Comparison of ENCODE assay signal across 9 mouse cellular contexts in genomic region chr7:126565693-126566092, GRCm38 (mm10). TPM values are rescaled to one million over a fixed set of nuclear protein-coding genes. Genes with fewer than 3 reads are reported as not detected.
DNase-seq lines count a peak whose midpoint lies in the region; ATAC-seq and TF ChIP-seq lines count a peak whose summit lies in the region.
"Had no signal": no experiment of that assay in that cellular context is flagged by ENCODE, and none has a peak within 500 bp of the region (broad histone marks: within the 10 kb centered on the region; RNA-seq: fewer than 3 reads in every experiment).

No protein-coding gene starts in this region.

- no peaks in the 10 kb centered on the region for H3K27me3 ChIP-seq in kidney, adult 2 months (replicated peaks; ENCODE audit: control insufficient read depth, insufficient read depth, low read length)
- no peaks in the 10 kb centered on the region for H3K27me3 ChIP-seq in erythroblast, embryonic 14.5 days (ENCODE audit: control insufficient read depth)

- peak overlapping the region; percentile 97 for H3K4me3 ChIP-seq in kidney, adult 2 months (ENCODE audit: insufficient read depth, low read depth, low read length)
- peak overlapping the region; percentile 89 for H3K4me3 ChIP-seq in erythroblast, embryonic 14.5 days (replicated peaks)

- peaks cover 6% of the 10 kb centered on the region for H3K36me3 ChIP-seq in kidney, adult 2 months (ENCODE audit: control insufficient read depth, insufficient read depth, low read length)
- H3K36me3 ChIP-seq in erythroblast, embryonic 14.5 days (ENCODE audit: control insufficient read depth): peaks cover 40% of the 10 kb centered on the region

- peak; percentile 42 for DNase-seq in kidney, adult 2 months
- DNase-seq in kidney, adult 9 months: no peak
- DNase-seq in Muller cell, postnatal 12 days (ENCODE audit: inconsistent ontology term): peak; percentile 66
- DNase-seq in kidney, postnatal 25 days: peak; percentile 16 to 58
- DNase-seq in layer of hippocampus, postnatal 14 days (ENCODE audit: low spot score in 2 of 2): no peak
- DNase-seq in ovary, postnatal 36 days (ENCODE audit: low spot score): no peak

- H3K9me3 ChIP-seq in erythroblast, embryonic 14.5 days (ENCODE audit: control insufficient read depth, low read length): no peaks in the 10 kb centered on the region

- peak; percentile 29; the same call in 1 of the 2 replicates for ATAC-seq in monocyte, adult 5-6 weeks (replicated peaks; ENCODE audit: insufficient number of reproducible peaks, low FRiP score, low TSS enrichment, poor library complexity, severe bottlenecking)

- no peak for TF ChIP-seq CTCF in kidney, adult 2 months (conservative IDR thresholded peaks at IDR 0.05; ENCODE audit: insufficient read depth, insufficient read length, low read depth, low read length)

- under 1% methylated on average over 28 of the region's 28 CpGs for WGBS in kidney, adult 2 months

- H3K27ac ChIP-seq in kidney, adult 2 months (ENCODE audit: insufficient read depth, low read depth, low read length): peak overlapping the region; percentile 63; the same call in 1 of the 2 replicates

- no peak for TF ChIP-seq POLR2A in kidney, adult 2 months (IDR thresholded peaks at IDR 0.05; ENCODE audit: low read depth, low read length)

- H3K4me1 ChIP-seq in kidney, adult 2 months (ENCODE audit: control insufficient read depth, insufficient read depth, low read length): peaks cover 3% of the 10 kb centered on the region; the same call in 1 of the 2 replicates
- H3K4me1 ChIP-seq in erythroblast, embryonic 14.5 days (ENCODE audit: control insufficient read depth): peaks cover 26% of the 10 kb centered on the region

RNA-seq across cellular contexts. Expression of gene Eif3c, which starts 0.5 kb away (rescaled TPM):
- polyA plus RNA-seq in kidney, adult 2 months (2012; rRNA removed): 105 TPM in 2 replicates
- polyA plus RNA-seq in erythroblast, embryonic 14.5 days (2012): 5.1 and 6.2 TPM in 2 replicates
- 127 to 175 TPM (median 140 TPM) in 3 replicates for total RNA-seq in monocyte, adult 5-6 weeks (2017)
- 100 to 1,000 TPM; 182 to 189 TPM for total RNA-seq in layer of hippocampus, postnatal 14 days (2021)

RNA-seq across cellular contexts. Expression of gene Apobr, which starts 19.0 kb away (rescaled TPM):
- polyA plus RNA-seq in kidney, adult 2 months (2012; rRNA removed): 1.2 and 1.5 TPM in 2 replicates
- polyA plus RNA-seq in erythroblast, embryonic 14.5 days (2012): 0.07 and 0.16 TPM in 2 replicates
- 124 to 141 TPM (median 133 TPM) in 3 replicates for total RNA-seq in monocyte, adult 5-6 weeks (2017)
- 1 to 10 TPM in 1 of 2 experiments, under 1 TPM in 1; 0.39 to 1.1 TPM for total RNA-seq in layer of hippocampus, postnatal 14 days (2021)

RNA-seq across cellular contexts. Expression of gene Cln3, which starts 19.9 kb away (rescaled TPM):
- polyA plus RNA-seq in kidney, adult 2 months (2012; rRNA removed): 117 and 120 TPM in 2 replicates
- polyA plus RNA-seq in erythroblast, embryonic 14.5 days (2012): 0.14 and 0.22 TPM in 2 replicates
- total RNA-seq in monocyte, adult 5-6 weeks (2017): 74.9 to 128 TPM (median 92.8 TPM) in 3 replicates
- total RNA-seq in layer of hippocampus, postnatal 14 days (2021): 10 to 100 TPM; 24.3 to 28.3 TPM

RNA-seq across cellular contexts. Expression of gene Il27, which starts 29.0 kb away (rescaled TPM):
- polyA plus RNA-seq in kidney, adult 2 months (2012; rRNA removed): 0.13 TPM in 1 of 2 replicates, not detected in the other
- not detected in 2 replicates for polyA plus RNA-seq in erythroblast, embryonic 14.5 days (2012)
- total RNA-seq in monocyte, adult 5-6 weeks (2017): 8.3 to 10.4 TPM (median 9.8 TPM) in 3 replicates
- total RNA-seq in layer of hippocampus, postnatal 14 days (2021): not detected
- total RNA-seq: gastrocnemius, postnatal 4 days had no signal

Comparison
In these comparisons a context has a peak if more than half of its experiments do, and no peak if none do; other contexts are left out.
1. DNase-seq: peak in kidney, adult 2 months (single experiment), Muller cell, postnatal 12 days (single experiment) and kidney, postnatal 25 days (2 of 2); none in kidney, adult 9 months (single experiment), layer of hippocampus, postnatal 14 days (0 of 2) and ovary, postnatal 36 days (single experiment).
2. RNA of gene Apobr, which starts 19.0 kb away (total RNA-seq): 124 to 141 TPM in monocyte, adult 5-6 weeks; 0.39 to 1.1 TPM in layer of hippocampus, postnatal 14 days; every median in the first group is over 10 times any median in the second.